Mouse (Mus musculus) left cerebral cortex, postnatal 25 days (tissue): Measurements from ENCODE around the gene Wsb2. TPM values are rescaled to one million over a fixed set of nuclear protein-coding genes. Genes with fewer than 3 reads are reported as not detected.
"Not testable (repeated sequence)": the region's sequence is repeated elsewhere in the genome, so short reads cannot be mapped to it uniquely, and the experiment has no call there.

Experiments used
- DNase-seq, 2 experiments: peaks; one replicate each; pipeline ENCODE4 v3.0.0; 2022; ENCODE audit warnings: low spot score in 2 of 2, mixed read lengths in 1 of 2
- intact Hi-C: fragments of 180-260 bp; cut with DNase I; formaldehyde crosslinking; loops from one replicate; pipeline ENCODE4 v1.15.1; 2025
- total RNA-seq, 2 experiments: library from RNA; stranded (reverse); gene quantifications; 2 replicates each; pipeline ENCODE4 v1.2.3; 2021

Wsb2 gene
- total RNA-seq = 100 to 1,000 TPM; 319 to 325 TPM

- intact Hi-C loops = loop anchor here (5.0 kb wide), 1 partner anchor 55 kb away; the partner anchor contains the start of gene Ksr2
Measured at GRCm38 (mm10) chr5:117357129-117357477, at the start of gene Wsb2. Wsb2 (plus strand) TSS chr5:117357304.

GRCm38 (mm10) chr5:117307699-117308098 lies 49.4 kb upstream of the Wsb2 start:
- DNase-seq = peak; percentile 41 to 43
- intact Hi-C loops = loop anchor here (5.0 kb wide), 4 partner anchors 80 to 190 kb away; partner anchors contain the start of genes Rfc5 and Suds3

More at GRCm38 (mm10) chr5:117357129-117357477, at the start of gene Wsb2:
- peak; percentile 74 to 77 for DNase-seq

- DNase-seq = no peak
Measured at GRCm38 (mm10) chr5:117313420-117313819, 43.7 kb upstream of the Wsb2 start.

GRCm38 (mm10) chr5:117313909-117314308 lies 43.2 kb upstream of the Wsb2 start:
- DNase-seq = no peak
- intact Hi-C loops = no loop called here

More at GRCm38 (mm10) chr5:117313420-117313819, 43.7 kb upstream of the Wsb2 start:
- intact Hi-C loops = no loop called here

- intact Hi-C loops = no loop called here
- no peak for DNase-seq
Measured at GRCm38 (mm10) chr5:117314587-117315428, 42.3 kb upstream of the Wsb2 start.

GRCm38 (mm10) chr5:117318741-117319629 lies 38.1 kb upstream of the Wsb2 start, which contains the start of gene Vsig10:
Vsig10 (plus strand) TSS chr5:117319083.
- DNase-seq = peak; percentile 31 to 37
- intact Hi-C loops = no loop called here

GRCm38 (mm10) chr5:117323751-117324150 lies 33.4 kb upstream of the Wsb2 start:
- DNase-seq = no peak

GRCm38 (mm10) chr5:117326408-117326807 lies 30.7 kb upstream of the Wsb2 start:
- intact Hi-C loops = no loop called here
- no peak for DNase-seq

More at GRCm38 (mm10) chr5:117323751-117324150, 33.4 kb upstream of the Wsb2 start:
- intact Hi-C loops = no loop called here

GRCm38 (mm10) chr5:117330457-117330856 lies 26.6 kb upstream of the Wsb2 start:
- no peak for DNase-seq
- intact Hi-C loops = no loop called here

- no peak for DNase-seq
- intact Hi-C loops = no loop called here
Measured at GRCm38 (mm10) chr5:117337999-117338398, 19.1 kb upstream of the Wsb2 start.

- intact Hi-C loops = no loop called here
- no peak for DNase-seq
Measured at GRCm38 (mm10) chr5:117338503-117338902, 18.6 kb upstream of the Wsb2 start.

- no peak for DNase-seq
- intact Hi-C loops = no loop called here
Measured at GRCm38 (mm10) chr5:117340081-117340480, 17.0 kb upstream of the Wsb2 start.

GRCm38 (mm10) chr5:117341896-117342295 lies 15.2 kb upstream of the Wsb2 start:
- DNase-seq = no peak
- intact Hi-C loops = no loop called here

- peak in 1 of 2 experiments; percentile 38 for DNase-seq
- intact Hi-C loops = not testable (repeated sequence)
Measured at GRCm38 (mm10) chr5:117344496-117344895, 12.6 kb upstream of the Wsb2 start.

- DNase-seq = no peak
- intact Hi-C loops = no loop called here
Measured at GRCm38 (mm10) chr5:117345432-117345976, 11.6 kb upstream of the Wsb2 start.

GRCm38 (mm10) chr5:117346281-117346680 lies 10.8 kb upstream of the Wsb2 start:
- no peak for DNase-seq
- intact Hi-C loops = no loop called here

GRCm38 (mm10) chr5:117347011-117347410 lies 10.1 kb upstream of the Wsb2 start:
- no peak for DNase-seq
- intact Hi-C loops = no loop called here

GRCm38 (mm10) chr5:117347838-117348237 lies 9.3 kb upstream of the Wsb2 start:
- intact Hi-C loops = no loop called here
- DNase-seq = no peak

- intact Hi-C loops = no loop called here
- DNase-seq = peak; percentile 37 to 52
Measured at GRCm38 (mm10) chr5:117348279-117348678, 8.8 kb upstream of the Wsb2 start.

GRCm38 (mm10) chr5:117354121-117354520 lies 3.0 kb upstream of the Wsb2 start:
- intact Hi-C loops = no loop called here
- no peak for DNase-seq
